Comparison of ENCODE assay signal across 8 mouse cellular contexts in genomic region chr11:59471413-59472325, GRCm38 (mm10). TPM values are rescaled to one million over a fixed set of nuclear protein-coding genes. Genes with fewer than 3 reads are reported as not detected.
A peak's percentile ranks its signal among the peaks of the same experiment; 100 is the strongest.
DNase-seq lines count a peak whose midpoint lies in the region; ATAC-seq and TF ChIP-seq lines count a peak whose summit lies in the region.

No protein-coding gene starts in this region.

- no peak for TF ChIP-seq POLR2A in brain, embryonic 14.5 days (IDR thresholded peaks at IDR 0.05; ENCODE audit: borderline replicate concordance, extremely low read depth, insufficient read depth, insufficient read length, poor library complexity, severe bottlenecking)

- H3K4me3 ChIP-seq in hindbrain, embryonic 11.5 days (ENCODE audit: low read depth, low read length) = peak overlapping the region; percentile 84

- no peaks in the 10 kb centered on the region for H3K27me3 ChIP-seq in hindbrain, embryonic 11.5 days (ENCODE audit: control insufficient read depth, insufficient read depth, low read length)

- no peaks in the 10 kb centered on the region for H3K9me3 ChIP-seq in hindbrain, embryonic 11.5 days (ENCODE audit: control insufficient read depth, low read length)

- peak; percentile 76 for ATAC-seq in hindbrain, embryonic 11.5 days (ENCODE audit: low FRiP score)

- H3K27ac ChIP-seq in hindbrain, embryonic 11.5 days (ENCODE audit: low read depth, low read length) = peak overlapping the region; percentile 47

- WGBS in hindbrain, embryonic 11.5 days = 9% methylated on average over 37 of the region's 37 CpGs

- H3K4me2 ChIP-seq in hindbrain, embryonic 11.5 days (replicated peaks; ENCODE audit: low read depth, low read length) = peak overlapping the region; percentile 86

- intact Hi-C loops in left cerebral cortex, postnatal 4 days (cut with DNase I) = no loop called here
- intact Hi-C loops in gastrocnemius, postnatal 36 days (cut with DNase I) = no loop called here

- peaks cover 3% of the 10 kb centered on the region for H3K4me1 ChIP-seq in hindbrain, embryonic 11.5 days (replicated peaks; ENCODE audit: control insufficient read depth, insufficient read depth, low read length)

- DNase-seq in left cerebral cortex, postnatal 4 days = peak; percentile 24
- DNase-seq in left cerebral cortex, adult 11 months (ENCODE audit: low spot score) = no peak
- DNase-seq in brain, embryonic 14.5 days (ENCODE audit: low read depth) = peak; percentile 13
- peak; percentile 11 for DNase-seq in hindbrain, embryonic 11.5 days (ENCODE audit: low spot score)
- peak; percentile 25 for DNase-seq in lung, postnatal 10 days
- DNase-seq in gastrocnemius, postnatal 36 days = no peak
- DNase-seq in layer of hippocampus, adult 11-12 months (ENCODE audit: low spot score) = no peak
- DNase-seq in right cerebral cortex, adult 18-20 months = no peak

- peak overlapping the region; percentile 90 for H3K9ac ChIP-seq in hindbrain, embryonic 11.5 days (ENCODE audit: low read depth, low read length)

- no peak for TF ChIP-seq CTCF in brain, embryonic 14.5 days (IDR thresholded peaks at IDR 0.05; ENCODE audit: borderline replicate concordance, extremely low read depth, insufficient read depth, insufficient read length)

- H3K36me3 ChIP-seq in hindbrain, embryonic 11.5 days (ENCODE audit: control insufficient read depth, insufficient read depth, low read length) = no peaks in the 10 kb centered on the region

RNA-seq across cellular contexts. Expression of gene Zfp867, which starts 0.6 kb away (rescaled TPM):
- 1 to 10 TPM; 7.1 to 7.5 TPM for total RNA-seq in left cerebral cortex, postnatal 4 days (2021)
- polyA plus RNA-seq in brain, embryonic 14.5 days (2012; rRNA removed) = 6.9 and 7.0 TPM in 2 replicates
- polyA plus RNA-seq in hindbrain, embryonic 11.5 days (2014; fragmentation: Nextera tagmentation; extraction: Ambion mirVana) = 12.0 and 13.3 TPM in 2 replicates
- 1 to 10 TPM; 1.8 to 2.8 TPM for total RNA-seq in gastrocnemius, postnatal 36 days (2021)

RNA-seq across cellular contexts. Expression of gene Snap47, which starts 20.7 kb away (rescaled TPM):
- 100 to 1,000 TPM; 267 to 307 TPM for total RNA-seq in left cerebral cortex, postnatal 4 days (2021)
- 298 and 341 TPM in 2 replicates for polyA plus RNA-seq in brain, embryonic 14.5 days (2012; rRNA removed)
- 183 and 195 TPM in 2 replicates for polyA plus RNA-seq in hindbrain, embryonic 11.5 days (2014; fragmentation: Nextera tagmentation; extraction: Ambion mirVana)
- 10 to 100 TPM; 19.5 to 20.5 TPM for total RNA-seq in gastrocnemius, postnatal 36 days (2021)

RNA-seq across cellular contexts. Expression of gene Jmjd4, which starts 21.8 kb away (rescaled TPM):
- total RNA-seq in left cerebral cortex, postnatal 4 days (2021) = 10 to 100 TPM; 27.4 to 29.6 TPM
- polyA plus RNA-seq in brain, embryonic 14.5 days (2012; rRNA removed) = 14.6 and 17.9 TPM in 2 replicates
- polyA plus RNA-seq in hindbrain, embryonic 11.5 days (2014; fragmentation: Nextera tagmentation; extraction: Ambion mirVana) = 12.2 and 13.0 TPM in 2 replicates
- 1 to 10 TPM; 6.9 to 8.2 TPM for total RNA-seq in gastrocnemius, postnatal 36 days (2021)

RNA-seq across cellular contexts. Expression of gene Zkscan17, which starts 54.9 kb away (rescaled TPM):
- 10 to 100 TPM; 16.9 to 20.4 TPM for total RNA-seq in left cerebral cortex, postnatal 4 days (2021)
- polyA plus RNA-seq in brain, embryonic 14.5 days (2012; rRNA removed) = 12.6 and 16.4 TPM in 2 replicates
- 17.1 and 17.9 TPM in 2 replicates for polyA plus RNA-seq in hindbrain, embryonic 11.5 days (2014; fragmentation: Nextera tagmentation; extraction: Ambion mirVana)
- 10 to 100 TPM; 14.8 to 17.1 TPM for total RNA-seq in gastrocnemius, postnatal 36 days (2021)

Comparison
In these comparisons a context has a peak if more than half of its experiments do, and no peak if none do; other contexts are left out.
1. DNase-seq: peak in left cerebral cortex, postnatal 4 days (single experiment), brain, embryonic 14.5 days (single experiment), hindbrain, embryonic 11.5 days (single experiment) and lung, postnatal 10 days (single experiment); none in left cerebral cortex, adult 11 months (single experiment), gastrocnemius, postnatal 36 days (0 of 2), layer of hippocampus, adult 11-12 months (single experiment) and right cerebral cortex, adult 18-20 months (single experiment).
2. RNA of gene Snap47, which starts 20.7 kb away (total RNA-seq): 267 to 307 TPM in left cerebral cortex, postnatal 4 days; 19.5 to 20.5 TPM in gastrocnemius, postnatal 36 days; every median in the first group is over 10 times any median in the second.